Mouse (Mus musculus) embryo, embryonic 11.5 days (tissue): ENCODE data around the gene Amy2a2.
"Not testable (repeated sequence)": the region's sequence is repeated elsewhere in the genome, so short reads cannot be mapped to it uniquely, and the experiment has no call there.

Source experiments
- DNase-seq: peaks from one replicate; pipeline ENCODE4 v3.0.0-alpha.2; 2012; ENCODE audit warnings: low read depth, low spot score

Gene Amy2a2

GRCm38 (mm10) chr3:113356558-113356957 lies at the start of gene Amy2a2:
Amy2a2 (minus strand) TSS chr3:113356658.
- not testable (repeated sequence) for DNase-seq

GRCm38 (mm10) chr3:113345484-113345883 lies 11.0 kb downstream of the Amy2a2 start:
- DNase-seq: not testable (repeated sequence)

GRCm38 (mm10) chr3:113323952-113324351 lies 32.5 kb downstream of the Amy2a2 start, which contains the start of gene Amy2a3:
Amy2a3 (minus strand) TSS chr3:113324052.
- not testable (repeated sequence) for DNase-seq

GRCm38 (mm10) chr3:113312937-113313336 lies 43.5 kb downstream of the Amy2a2 start:
- DNase-seq: not testable (repeated sequence)
